Mouse (Mus musculus) embryonic facial prominence, embryonic 14.5 days (tissue): Measurements from ENCODE around the gene Phip. TPM values are rescaled to one million over a fixed set of nuclear protein-coding genes. Genes with fewer than 3 reads are reported as not detected.

ENCODE experiments used
- ATAC-seq: fragments of 200-750 bp; cut with Nextera tagmentation; 2 replicates; pipeline ENCODE4 v1.8.0; 2017; ENCODE audit warnings: low read depth, moderate number of reproducible peaks, moderate TSS enrichment
- DNase-seq: peaks from one replicate; pipeline ENCODE4 v3.0.0-alpha.2; 2015; ENCODE audit warnings: low spot score
- H3K27ac ChIP-seq: fragments of 300-500 bp; sonication (generic); replicated peaks from 2 replicates; pipeline ENCODE4 v1.5.1; 2014; ENCODE audit warnings: low read depth, mild to moderate bottlenecking, low read length, moderate library complexity
- H3K27me3 ChIP-seq: fragments of 300-500 bp; sonication (generic); replicated peaks from 2 replicates; pipeline ENCODE4 v1.6.1; 2014; ENCODE audit warnings: low read length; ENCODE audit not compliant: control insufficient read depth, insufficient read depth
- H3K36me3 ChIP-seq: fragments of 300-500 bp; sonication (generic); 2 replicates; pipeline ENCODE4 v1.6.1; 2014; ENCODE audit warnings: low read length, mixed read lengths; ENCODE audit not compliant: control insufficient read depth, insufficient read depth
- H3K4me1 ChIP-seq: fragments of 300-500 bp; sonication (generic); 2 replicates; pipeline ENCODE4 v1.6.1; 2014; ENCODE audit warnings: antibody characterized with exemption, low read length; ENCODE audit not compliant: control insufficient read depth, insufficient read depth
- H3K4me2 ChIP-seq: fragments of 300-500 bp; sonication (generic); 2 replicates; pipeline ENCODE4 v1.6.1; 2014; ENCODE audit warnings: low read depth, mild to moderate bottlenecking, low read length, moderate library complexity, mixed read lengths
- H3K4me3 ChIP-seq: fragments of 300-500 bp; sonication (generic); 2 replicates; pipeline ENCODE4 v1.5.1; 2014; ENCODE audit warnings: low read depth, mild to moderate bottlenecking, low read length
- H3K9ac ChIP-seq: fragments of 300-500 bp; sonication (generic); 2 replicates; pipeline ENCODE4 v1.6.1; 2014; ENCODE audit warnings: low read depth, mild to moderate bottlenecking, low read length, moderate library complexity, mixed read lengths
- H3K9me3 ChIP-seq: fragments of 300-500 bp; sonication (generic); 2 replicates; pipeline ENCODE4 v1.6.1; 2016; ENCODE audit warnings: low read length; ENCODE audit not compliant: control insufficient read depth
- WGBS: fragments of 180-500 bp; shearing (Covaris S2); extraction: QIAGEN DNeasy Blood & Tissue Kit; methylation state at CpG from one replicate; pipeline ENCODE4 v1.1.7; 2014; 5-methylcytosine and 5-hydroxymethylcytosine counted together
- polyA plus RNA-seq: library from polyadenylated mRNA; unstranded; fragments of >200 nt; fragmentation: Nextera tagmentation; extraction: Ambion mirVana; gene quantifications from 2 replicates; pipeline ENCODE4 v1.2.1, GENCODE M21; 2014

Gene Phip
- polyA plus RNA-seq, 1 experiment from 2014 or later, result 72.8 TPM

DNA sequence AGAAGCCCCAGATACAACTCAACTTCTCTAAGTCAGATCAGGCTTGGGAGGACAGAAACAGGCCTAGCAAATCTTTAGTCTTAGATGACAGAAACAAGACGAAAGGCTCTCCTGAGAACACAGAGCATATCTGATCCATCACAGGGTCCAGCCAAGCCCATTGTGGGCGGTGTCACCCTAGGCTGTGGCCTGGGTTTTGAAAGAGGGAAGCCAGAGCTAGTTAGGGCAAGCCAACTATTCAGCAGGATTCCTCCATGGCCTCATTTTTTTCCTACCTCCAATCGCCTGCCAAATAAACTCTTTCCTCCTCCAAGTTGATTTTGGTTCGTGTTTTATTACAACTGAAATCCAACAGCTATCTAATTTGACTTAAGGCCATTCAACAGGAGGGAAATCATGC lies 114.0 kb downstream of the Phip start:
- H3K4me1 ChIP-seq, result no peaks in the 10 kb centered on the region
- no peak for ATAC-seq
- DNase-seq, result peak; percentile 9
- peaks cover 8% of the 10 kb centered on the region; the same call in 1 of the 2 replicates for H3K36me3 ChIP-seq
- no peak overlapping the region for H3K9ac ChIP-seq
- no peak overlapping the region for H3K27ac ChIP-seq
- 57% methylated on average over 4 of the region's 4 CpGs for WGBS
- no peak overlapping the region for H3K4me2 ChIP-seq
- H3K27me3 ChIP-seq, result no peaks in the 10 kb centered on the region
- no peaks in the 10 kb centered on the region for H3K9me3 ChIP-seq
- no peak overlapping the region for H3K4me3 ChIP-seq

DNA sequence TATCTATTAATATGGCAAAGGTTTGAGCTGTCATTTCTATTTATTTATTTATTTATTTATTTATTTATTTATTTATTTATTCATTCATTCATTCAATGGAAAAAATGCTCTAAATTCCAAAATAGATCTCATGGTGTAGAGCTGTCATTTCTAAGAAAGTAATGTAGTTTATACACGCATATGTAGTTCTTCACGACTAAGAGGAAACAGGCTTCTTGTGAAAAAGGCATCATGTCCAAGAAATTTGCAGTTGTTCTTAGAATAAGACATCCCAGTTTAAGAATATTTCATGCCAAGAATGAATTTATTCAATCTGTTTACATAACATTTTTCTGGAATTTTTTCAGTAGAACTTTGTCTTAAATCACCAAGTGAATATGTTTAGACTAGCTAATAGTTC lies 114.5 kb downstream of the Phip start:
- Histone ChIP-seq H3K4me1 (no peaks in the 10 kb centered on the region), H3K9me3 (no peaks in the 10 kb centered on the region), H3K4me2 (no peak overlapping the region), H3K27ac (no peak overlapping the region), H3K27me3 (no peaks in the 10 kb centered on the region), H3K4me3 (no peak overlapping the region), H3K9ac (no peak overlapping the region), H3K36me3 (peaks cover 8% of the 10 kb centered on the region; the same call in 1 of the 2 replicates)
- ATAC-seq (no peak), DNase-seq (peak; percentile 14)
- WGBS, result 84% methylated on average over 2 of the region's 2 CpGs

DNA sequence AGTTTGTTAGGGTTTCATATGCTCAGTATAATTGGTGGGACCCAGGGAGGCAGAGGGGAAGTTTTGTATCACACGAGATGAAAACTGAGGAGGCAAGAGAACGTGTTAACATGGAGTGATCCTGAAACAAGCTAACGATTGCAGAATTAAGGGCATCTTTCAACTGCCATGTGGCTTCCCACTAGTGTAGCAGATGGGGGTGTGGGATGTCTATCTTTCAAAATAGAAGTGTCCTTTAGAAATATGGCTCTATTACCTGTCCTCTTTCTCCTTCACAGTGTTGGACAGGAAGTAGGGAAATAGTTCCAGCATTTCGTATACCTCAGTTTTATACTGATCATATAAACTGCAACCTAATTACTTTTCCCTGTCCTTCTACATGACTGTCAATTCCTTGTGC lies 119.1 kb downstream of the Phip start:
- WGBS, result 75% methylated on average over 4 of the region's 4 CpGs
- Histone ChIP-seq H3K9me3 (no peaks in the 10 kb centered on the region), H3K27me3 (no peaks in the 10 kb centered on the region), H3K36me3 (no peaks in the 10 kb centered on the region), H3K4me3 (no peak overlapping the region), H3K4me2 (no peak overlapping the region), H3K4me1 (no peaks in the 10 kb centered on the region), H3K9ac (no peak overlapping the region), H3K27ac (no peak overlapping the region)
- ATAC-seq (no peak), DNase-seq (no peak)

DNA sequence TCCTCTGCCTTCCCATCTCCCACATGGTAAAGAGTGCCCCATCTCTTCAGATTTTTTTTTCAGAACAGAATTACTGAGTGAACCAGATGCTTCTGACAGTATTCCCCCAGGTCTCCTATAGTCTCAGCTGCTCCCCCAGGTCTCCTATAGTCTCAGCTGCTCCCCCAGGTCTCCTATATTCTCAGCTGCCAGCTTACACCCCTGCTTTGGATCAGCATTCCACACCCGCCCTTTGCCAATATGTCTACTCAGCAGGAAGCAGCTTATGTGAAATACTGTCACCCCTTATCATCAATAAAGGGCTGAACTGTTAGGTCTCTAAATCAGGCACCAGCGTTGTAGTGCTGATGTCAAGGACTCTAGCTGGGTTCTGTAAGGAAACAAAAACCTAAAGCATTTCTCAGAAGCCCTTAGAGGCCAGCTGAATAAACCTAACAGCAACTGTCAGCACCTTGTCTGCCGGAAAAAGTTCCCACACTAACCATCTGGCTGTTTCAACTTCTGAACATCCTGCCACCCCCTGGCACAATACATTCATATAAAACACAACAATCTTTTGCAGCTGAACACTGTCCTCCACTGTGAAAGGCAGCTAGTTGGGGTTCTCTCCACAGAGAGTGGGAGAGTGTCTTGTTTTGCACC lies 120.2 kb downstream of the Phip start:
- H3K4me1 ChIP-seq, result no peaks in the 10 kb centered on the region
- ATAC-seq, result no peak
- H3K4me3 ChIP-seq, result no peak overlapping the region
- no peak overlapping the region for H3K27ac ChIP-seq
- H3K9me3 ChIP-seq, result no peaks in the 10 kb centered on the region
- H3K9ac ChIP-seq, result no peak overlapping the region
- no peak overlapping the region for H3K4me2 ChIP-seq
- 35% methylated on average over 3 of the region's 3 CpGs for WGBS
- no peaks in the 10 kb centered on the region for H3K27me3 ChIP-seq
- DNase-seq, result no peak
- H3K36me3 ChIP-seq, result no peaks in the 10 kb centered on the region

DNA sequence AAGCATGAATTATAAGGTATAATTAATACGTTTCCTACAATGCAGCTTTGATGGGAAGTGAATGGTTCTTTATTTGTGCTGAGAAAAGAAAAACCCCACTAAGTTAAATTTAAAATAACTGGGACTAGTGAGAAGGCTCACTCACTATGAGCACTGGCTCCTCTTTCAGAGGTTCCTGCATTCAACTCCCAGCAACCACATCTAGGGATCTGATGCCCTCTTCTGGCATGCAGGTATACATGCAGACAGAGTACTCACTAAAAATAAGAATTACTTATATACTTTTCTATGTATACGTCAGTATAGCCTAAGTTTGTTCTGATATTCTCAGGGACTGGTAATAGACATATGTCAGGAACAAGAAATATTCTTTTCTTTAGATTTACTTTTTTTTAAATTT lies 121.3 kb downstream of the Phip start:
- peak; percentile 57; the same call in 1 of the 2 replicates for ATAC-seq
- H3K36me3 ChIP-seq, result no peaks in the 10 kb centered on the region
- no peak overlapping the region for H3K4me3 ChIP-seq
- H3K4me1 ChIP-seq, result no peaks in the 10 kb centered on the region
- H3K9me3 ChIP-seq, result no peaks in the 10 kb centered on the region
- H3K4me2 ChIP-seq, result no peak overlapping the region
- no peak overlapping the region for H3K27ac ChIP-seq
- peak; percentile 37 for DNase-seq
- no peak overlapping the region for H3K9ac ChIP-seq
- H3K27me3 ChIP-seq, result no peaks in the 10 kb centered on the region
- 55% methylated on average over 2 of the region's 2 CpGs for WGBS

DNA sequence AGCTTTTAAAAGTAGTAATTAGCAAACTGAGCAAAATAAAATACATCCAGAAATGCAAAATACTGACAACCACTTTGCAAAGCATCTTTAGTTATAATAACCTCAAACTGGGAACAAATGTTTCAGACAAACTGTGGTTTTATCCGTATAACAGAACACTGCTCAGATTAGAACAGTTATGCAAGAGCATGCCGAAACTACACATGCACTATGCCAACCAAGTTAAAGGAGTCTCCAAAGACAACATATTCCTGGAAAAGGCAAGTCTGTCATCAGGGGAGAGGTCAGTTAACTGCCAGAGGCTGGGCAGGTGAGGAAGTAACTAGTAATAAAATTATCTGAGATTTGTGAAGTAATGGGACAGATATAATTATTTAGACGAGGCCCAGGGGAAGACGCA lies 132.6 kb downstream of the Phip start:
- H3K36me3 ChIP-seq, result peaks cover 27% of the 10 kb centered on the region
- H3K4me1 ChIP-seq, result no peaks in the 10 kb centered on the region
- WGBS, result 87% methylated on average over 4 of the region's 4 CpGs
- no peak for ATAC-seq
- no peaks in the 10 kb centered on the region for H3K27me3 ChIP-seq
- H3K4me3 ChIP-seq, result no peak overlapping the region
- no peak overlapping the region for H3K4me2 ChIP-seq
- no peak overlapping the region for H3K9ac ChIP-seq
- no peaks in the 10 kb centered on the region for H3K9me3 ChIP-seq
- DNase-seq, result no peak
- no peak overlapping the region for H3K27ac ChIP-seq

DNA sequence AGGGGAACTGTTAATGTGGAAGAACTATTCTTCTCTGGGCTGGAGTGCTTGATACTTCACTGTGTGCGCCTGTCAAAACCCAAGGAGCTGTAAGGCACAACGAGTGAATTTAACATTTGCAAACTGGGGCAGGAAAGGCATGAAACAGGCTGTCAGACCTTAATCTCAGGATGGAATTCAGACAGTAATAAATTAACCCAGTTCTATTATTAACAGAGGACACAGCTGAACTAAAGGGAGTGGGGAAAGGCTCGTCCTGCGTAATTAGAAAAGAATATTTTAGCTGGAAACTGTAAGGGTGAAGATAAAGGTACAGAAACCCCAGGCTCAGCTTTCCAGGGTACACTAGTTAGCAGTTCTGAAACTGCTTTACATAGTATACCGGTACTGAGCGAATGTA lies 139.4 kb downstream of the Phip start:
- Histone ChIP-seq H3K9ac (no peak overlapping the region), H3K36me3 (peaks cover 20% of the 10 kb centered on the region), H3K27ac (no peak overlapping the region), H3K27me3 (no peaks in the 10 kb centered on the region), H3K4me3 (no peak overlapping the region), H3K9me3 (no peaks in the 10 kb centered on the region), H3K4me2 (no peak overlapping the region), H3K4me1 (no peaks in the 10 kb centered on the region)
- ATAC-seq (no peak), DNase-seq (no peak)
- WGBS, result 84% methylated on average over 6 of the region's 6 CpGs

DNA sequence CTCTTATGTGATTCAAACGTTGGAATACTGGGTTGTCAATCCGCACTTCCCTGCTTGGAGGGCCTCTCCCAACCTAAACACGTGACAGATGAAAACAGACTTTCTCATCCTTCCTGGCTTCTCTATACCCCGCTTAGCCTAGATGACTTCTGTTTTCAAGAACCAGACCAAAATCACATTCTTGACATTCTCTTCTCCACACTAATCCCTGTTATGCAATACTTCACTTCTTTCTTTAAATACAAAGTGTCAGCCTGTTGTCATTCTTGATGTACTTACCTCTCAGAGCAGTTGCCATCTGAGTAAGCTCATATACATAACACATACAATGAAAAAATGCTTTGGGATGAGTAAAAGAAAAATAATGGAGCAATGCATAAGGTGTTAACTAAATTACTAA lies 143.4 kb downstream of the Phip start:
- Histone ChIP-seq H3K4me1 (peaks cover 4% of the 10 kb centered on the region; the same call in 1 of the 2 replicates), H3K9ac (no peak overlapping the region), H3K36me3 (no peaks in the 10 kb centered on the region), H3K27me3 (no peaks in the 10 kb centered on the region), H3K4me3 (no peak overlapping the region), H3K9me3 (no peaks in the 10 kb centered on the region), H3K4me2 (0 out of 2 replicates have a peak overlapping the region, but pooled peaks have one; percentile 4), H3K27ac (no peak overlapping the region)
- ATAC-seq (no peak), DNase-seq (no peak)
- 47% methylated on average over 4 of the region's 4 CpGs for WGBS
